Mouse (Mus musculus) C2C12 (cell line): Measurements from ENCODE around the gene Pgm3. TPM values are rescaled to one million over a fixed set of nuclear protein-coding genes. Genes with fewer than 3 reads are reported as not detected.
"Not testable (repeated sequence)": the region's sequence is repeated elsewhere in the genome, so short reads cannot be mapped to it uniquely, and the experiment has no call there.

ENCODE experiments used
- H3K27me3 ChIP-seq: one replicate; pipeline ENCODE4 v1.6.1; 2011; ENCODE audit not compliant: control insufficient read depth, insufficient read depth, insufficient read length
- H3K36me3 ChIP-seq: one replicate; pipeline ENCODE4 v1.6.1; 2011; ENCODE audit not compliant: control insufficient read depth, insufficient read depth
- H3K4me3 ChIP-seq: one replicate; pipeline ENCODE4 v1.5.1; 2011; ENCODE audit warnings: mild to moderate bottlenecking, control low read depth; ENCODE audit not compliant: poor library complexity, insufficient read depth, severe bottlenecking
- H3K79me2 ChIP-seq: one replicate; pipeline ENCODE4 v1.6.1; 2011; ENCODE audit not compliant: control insufficient read depth, insufficient read depth
- H3K79me3 ChIP-seq: one replicate; pipeline ENCODE4 v1.6.1; 2011; ENCODE audit warnings: low read depth, control low read depth
- H3ac ChIP-seq: one replicate; pipeline ENCODE3; 2011; ENCODE audit warnings: low read depth; ENCODE audit not compliant: control insufficient read depth, insufficient read length
- CEBPB ChIP-seq: IDR thresholded peaks from one replicate; pipeline ENCODE4 v1.6.1; 2011; ENCODE audit warnings: low read depth, mild to moderate bottlenecking, control low read depth, moderate library complexity
- CTCF ChIP-seq: IDR thresholded peaks from one replicate; pipeline ENCODE4 v1.5.1; 2011; ENCODE audit not compliant: control insufficient read depth, insufficient read depth, insufficient read length
- FOSL1 ChIP-seq: IDR thresholded peaks from one replicate; pipeline ENCODE4 v1.8.0; 2011; ENCODE audit warnings: mild to moderate bottlenecking, low read length; ENCODE audit not compliant: poor library complexity, insufficient read depth, severe bottlenecking
- MAX ChIP-seq: IDR thresholded peaks from one replicate; pipeline ENCODE4 v1.6.1; 2011; ENCODE audit warnings: mild to moderate bottlenecking, control low read depth
- MYOD1 ChIP-seq: IDR thresholded peaks from one replicate; pipeline ENCODE4 v1.6.1; 2011; ENCODE audit warnings: low read depth; ENCODE audit not compliant: control insufficient read depth, insufficient read length
- MYOG ChIP-seq: IDR thresholded peaks from one replicate; pipeline ENCODE4 v1.6.1; 2011; ENCODE audit not compliant: control insufficient read depth, insufficient read length; ENCODE audit errors: extremely low read depth
- USF1 ChIP-seq: IDR thresholded peaks from one replicate; pipeline ENCODE4 v1.6.1; 2011; ENCODE audit warnings: low read depth, mild to moderate bottlenecking, control low read depth, moderate library complexity
- polyA plus RNA-seq: library from polyadenylated mRNA; unstranded; fragments of >200 nt; fragmentation: generic; extraction: Trizol; gene quantifications from one replicate; pipeline ENCODE4 v1.2.1, GENCODE M21; 2012; ENCODE audit warnings: missing spikeins

Gene Pgm3
- polyA plus RNA-seq, 1 experiment = 8.9 TPM

- TF ChIP-seq USF1 = no peak
- no peak for TF ChIP-seq MYOD1
- no peak for TF ChIP-seq MYOG
- TF ChIP-seq CTCF = no peak
- Histone ChIP-seq H3K79me3 (no peaks in the 10 kb centered on the region), H3K79me2 (no peaks in the 10 kb centered on the region), H3K4me3 (no peak overlapping the region), H3K27me3 (no peaks in the 10 kb centered on the region), H3K36me3 (peaks cover 13% of the 10 kb centered on the region), H3ac (no peak overlapping the region)
Observed at GRCm38 (mm10) chr9:86605776-86606175, 34.1 kb upstream of the Pgm3 start.

GRCm38 (mm10) chr9:86599723-86600303 lies 28.2 kb upstream of the Pgm3 start:
- no peaks in the 10 kb centered on the region for H3K27me3 ChIP-seq
- peaks cover 29% of the 10 kb centered on the region for H3K36me3 ChIP-seq
- TF ChIP-seq MAX = no peak
- TF ChIP-seq MYOD1 = no peak
- no peak for TF ChIP-seq CTCF
- TF ChIP-seq MYOG = no peak
- TF ChIP-seq USF1 = no peak
- TF ChIP-seq FOSL1 = no peak
- H3ac ChIP-seq = no peak overlapping the region
- H3K4me3 ChIP-seq = no peak overlapping the region
- H3K79me3 ChIP-seq = no peaks in the 10 kb centered on the region
- no peaks in the 10 kb centered on the region for H3K79me2 ChIP-seq

GRCm38 (mm10) chr9:86596983-86597382 lies 25.3 kb upstream of the Pgm3 start:
- not testable (repeated sequence) for H3K79me3 ChIP-seq, H3ac ChIP-seq
- peaks cover 31% of the 10 kb centered on the region for H3K36me3 ChIP-seq

GRCm38 (mm10) chr9:86594357-86594767 lies 22.7 kb upstream of the Pgm3 start:
- not testable (repeated sequence) for H3K79me3 ChIP-seq, H3K79me2 ChIP-seq, H3K4me3 ChIP-seq, H3ac ChIP-seq, H3K27me3 ChIP-seq
- H3K36me3 ChIP-seq = peaks cover 38% of the 10 kb centered on the region

More at GRCm38 (mm10) chr9:86596983-86597382, 25.3 kb upstream of the Pgm3 start:
- H3K79me2 ChIP-seq, H3K27me3 ChIP-seq, H3K4me3 ChIP-seq: not testable (repeated sequence)

DNA sequence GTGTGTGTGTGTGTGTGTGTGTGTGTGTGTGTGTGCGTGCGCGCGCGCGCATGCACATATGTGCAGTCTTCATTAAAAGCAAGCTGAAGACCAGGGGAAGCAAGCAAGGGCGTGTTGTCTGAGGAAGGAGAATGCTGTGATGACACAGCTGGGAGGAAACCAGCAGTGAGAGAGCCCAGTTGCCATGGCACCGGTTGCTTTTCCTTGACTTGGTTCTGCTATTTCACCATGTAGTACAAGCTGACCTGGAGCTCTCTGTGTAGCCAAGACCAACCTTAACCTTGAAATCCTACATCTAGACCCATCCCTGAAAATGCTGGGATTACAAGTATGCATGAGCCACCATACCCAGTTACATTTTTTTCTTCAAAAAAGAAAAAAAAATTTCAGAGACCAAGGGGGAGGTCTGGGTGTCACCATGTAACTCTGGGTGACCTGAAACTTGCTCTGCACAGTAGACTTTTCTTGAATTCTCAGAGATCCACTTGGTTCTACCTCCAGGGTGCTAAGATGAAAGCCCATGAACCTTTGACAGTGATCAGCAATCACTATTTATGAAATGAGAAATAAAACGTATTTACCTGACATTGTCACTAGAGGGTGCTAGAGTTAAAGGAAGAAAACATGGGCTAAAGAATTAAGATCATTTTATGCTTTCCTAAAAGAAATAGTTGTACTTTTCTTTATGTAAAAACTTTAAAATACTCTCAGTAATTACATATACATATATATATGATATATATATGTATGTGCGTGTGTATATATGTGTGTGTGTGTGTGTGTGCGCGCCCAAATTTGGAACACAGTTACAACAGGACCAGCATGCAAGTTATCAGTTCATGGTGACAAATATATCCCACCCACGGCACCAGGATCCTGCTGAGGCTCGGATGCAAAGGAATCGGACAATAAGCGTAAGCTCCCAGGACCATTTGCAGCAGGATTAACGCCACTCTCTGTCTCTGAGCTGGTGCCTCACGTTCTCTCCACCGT lies 21.3 kb upstream of the Pgm3 start:
- H3K36me3 ChIP-seq = peaks cover 38% of the 10 kb centered on the region
- no peak for TF ChIP-seq MYOD1
- TF ChIP-seq FOSL1 = no peak
- TF ChIP-seq CEBPB = no peak
- TF ChIP-seq CTCF = no peak
- TF ChIP-seq MYOG = no peak
- no peak for TF ChIP-seq USF1
- TF ChIP-seq MAX = no peak
- H3K79me2 ChIP-seq = no peaks in the 10 kb centered on the region
- H3K27me3 ChIP-seq = no peaks in the 10 kb centered on the region
- no peak overlapping the region for H3K4me3 ChIP-seq
- no peak overlapping the region for H3ac ChIP-seq
- no peaks in the 10 kb centered on the region for H3K79me3 ChIP-seq

GRCm38 (mm10) chr9:86587019-86587795 lies 15.6 kb upstream of the Pgm3 start:
- TF ChIP-seq MYOD1 = no peak
- no peak for TF ChIP-seq CTCF
- TF ChIP-seq MYOG = no peak
- TF ChIP-seq CEBPB = no peak
- TF ChIP-seq MAX = no peak
- H3K79me2 ChIP-seq = no peaks in the 10 kb centered on the region
- H3K36me3 ChIP-seq = peaks cover 21% of the 10 kb centered on the region
- no peaks in the 10 kb centered on the region for H3K79me3 ChIP-seq
- H3K4me3 ChIP-seq = no peak overlapping the region
- no peak overlapping the region for H3ac ChIP-seq
- H3K27me3 ChIP-seq = no peaks in the 10 kb centered on the region
